18 mouse cellular contexts compared by ENCODE assay signal in genomic region chr10:95545051-95545450, GRCm38 (mm10). TPM values are rescaled to one million over a fixed set of nuclear protein-coding genes. Genes with fewer than 3 reads are reported as not detected.
DNase-seq lines count a peak whose midpoint lies in the region; TF ChIP-seq lines count a peak whose summit lies in the region.
"Had no signal": no experiment of that assay in that cellular context is flagged by ENCODE, and none has a peak within 500 bp of the region (broad histone marks: within the 10 kb centered on the region; RNA-seq: fewer than 3 reads in every experiment).

No protein-coding gene starts in this region.

- H3K36me3 ChIP-seq in myocyte (ENCODE audit: control insufficient read depth, insufficient read depth), result peaks cover 30% of the 10 kb centered on the region

- no peak for TF ChIP-seq POLR2A in myocyte (IDR thresholded peaks at IDR 0.05; ENCODE audit: insufficient read length, low read depth)

- H3K4me2 ChIP-seq in myocyte (ENCODE audit: low read depth), result peak overlapping the region; percentile 37
- H3K4me2 ChIP-seq: heart, embryonic 15.5 days; hindbrain, embryonic 13.5 days; limb, embryonic 15.5 days had no signal

- no peaks in the 10 kb centered on the region for H3K27me3 ChIP-seq in myocyte (ENCODE audit: control insufficient read depth, insufficient read depth, insufficient read length)
- H3K27me3 ChIP-seq: heart, embryonic 15.5 days; hindbrain, embryonic 13.5 days; limb, embryonic 15.5 days had no signal

- peaks cover 9% of the 10 kb centered on the region for H3K79me2 ChIP-seq in myocyte (ENCODE audit: control insufficient read depth, insufficient read depth)

- H3K27ac ChIP-seq in layer of hippocampus, adult 2 months, result peak overlapping the region; percentile 32
- H3K27ac ChIP-seq: heart, embryonic 15.5 days; hindbrain, embryonic 13.5 days; limb, embryonic 15.5 days; midbrain, embryonic 10.5 days had no signal

- DNase-seq in cerebellum, adult 11 months, result peak; percentile 24
- DNase-seq in cerebellum, adult 8-10 months, result no peak
- DNase-seq in layer of hippocampus, adult 2 months (ENCODE audit: low spot score in 2 of 2), result no peak
- DNase-seq in layer of hippocampus, adult 8-10 months (ENCODE audit: low spot score in 2 of 2), result no peak
- DNase-seq in brain, adult 2 months (ENCODE audit: low read depth, low spot score), result peak; percentile 70
- DNase-seq in spleen, postnatal 36 days (ENCODE audit: low spot score in 2 of 2), result no peak
- DNase-seq in embryo, embryonic 10 days (ENCODE audit: low spot score), result no peak
- DNase-seq: adrenal gland, adult 8-10 months; gastrocnemius, postnatal 10 days; kidney, adult 11 months; kidney, postnatal 36 days; spleen, adult 18-20 months; thymus, adult 18-20 months had no signal

- TF ChIP-seq CTCF in layer of hippocampus, adult 2 months (conservative IDR thresholded peaks at IDR 0.05), result no peak

- no peak overlapping the region for H3ac ChIP-seq in myocyte (ENCODE audit: control insufficient read depth, insufficient read length)

- no peak overlapping the region for H3K4me3 ChIP-seq in layer of hippocampus, adult 2 months
- H3K4me3 ChIP-seq in myocyte, result no peak overlapping the region
- H3K4me3 ChIP-seq: heart, embryonic 15.5 days; hindbrain, embryonic 13.5 days; limb, embryonic 15.5 days; midbrain, embryonic 10.5 days had no signal

TF ChIP-seq in myocyte, 11 proteins besides CTCF, POLR2A, EP300 and RAD21:
- peak; percentile 31 for TF ChIP-seq TCF3 (IDR thresholded peaks at IDR 0.05; ENCODE audit: insufficient read length, low read depth)
- peak in 2 of 3 experiments; percentile 65 to 82 for TF ChIP-seq MYOG (IDR thresholded peaks at IDR 0.05; ENCODE audit: control insufficient read depth in 1 of 3, insufficient read depth in 1 of 3, insufficient read length in 2 of 3, low read depth in 2 of 3)
- no peak for TF ChIP-seq REST (IDR thresholded peaks at IDR 0.05; ENCODE audit: insufficient read depth, insufficient read length)
- TF ChIP-seq E2F4 (IDR thresholded peaks at IDR 0.05; ENCODE audit: insufficient read depth), result no peak
- TF ChIP-seq MYOD1 (IDR thresholded peaks at IDR 0.05; ENCODE audit: control insufficient read depth in 1 of 3, insufficient read length in 2 of 3, low read depth in 2 of 3), result peak in 2 of 3 experiments; percentile 70 to 84
- no peak for TF ChIP-seq MAX (IDR thresholded peaks at IDR 0.05; ENCODE audit: low read depth)
- peak; percentile 63 for TF ChIP-seq POLR2AphosphoS2 (IDR thresholded peaks at IDR 0.05; ENCODE audit: insufficient read length, low read depth)
- peak; percentile 51; the same call in 1 of the 2 replicates for TF ChIP-seq CEBPB (IDR thresholded peaks at IDR 0.05; ENCODE audit: insufficient read depth, poor library complexity, severe bottlenecking)
- peak; percentile 63 for TF ChIP-seq TCF12 (IDR thresholded peaks at IDR 0.05; ENCODE audit: insufficient read depth, poor library complexity, severe bottlenecking)
- TF ChIP-seq USF1 (IDR thresholded peaks at IDR 0.05; ENCODE audit: low read depth), result peak; percentile 81
- no peak for TF ChIP-seq SRF (IDR thresholded peaks at IDR 0.05; ENCODE audit: control insufficient read depth, insufficient read length, low read depth)

RNA-seq across cellular contexts. Expression of gene Nudt4, which starts 18.9 kb away (rescaled TPM):
- total RNA-seq in layer of hippocampus, adult 2 months (2021), result 10 to 100 TPM; 59.6 to 65.6 TPM
- 10 to 100 TPM; 72.5 to 74.3 (median 73.6) TPM for total RNA-seq in layer of hippocampus, adult 8-10 months (2022)
- polyA plus RNA-seq in myocyte (2012; fragmentation: generic; extraction: Trizol), result 36.8 TPM

RNA-seq across cellular contexts. Expression of gene Ube2n, which starts 30.1 kb away (rescaled TPM):
- 100 to 1,000 TPM; 182 to 188 TPM for total RNA-seq in layer of hippocampus, adult 2 months (2021)
- total RNA-seq in layer of hippocampus, adult 8-10 months (2022), result 100 to 1,000 TPM; 176 to 226 (median 205) TPM
- 157 TPM for polyA plus RNA-seq in myocyte (2012; fragmentation: generic; extraction: Trizol)

RNA-seq across cellular contexts. Expression of gene Mrpl42, which starts 43.3 kb away (rescaled TPM):
- 10 to 100 TPM; 71.7 to 74.5 TPM for total RNA-seq in layer of hippocampus, adult 2 months (2021)
- 10 to 100 TPM; 66.9 to 73.8 (median 71.5) TPM for total RNA-seq in layer of hippocampus, adult 8-10 months (2022)
- 177 TPM for polyA plus RNA-seq in myocyte (2012; fragmentation: generic; extraction: Trizol)

Comparison
In these comparisons a context has a peak if more than half of its experiments do, and no peak if none do; other contexts are left out.
1. DNase-seq: peak in cerebellum, adult 11 months (single experiment) and brain, adult 2 months (single experiment); none in cerebellum, adult 8-10 months (single experiment), layer of hippocampus, adult 2 months (0 of 2), layer of hippocampus, adult 8-10 months (0 of 2), spleen, postnatal 36 days (0 of 2) and embryo, embryonic 10 days (single experiment).